Mouse (Mus musculus): ENCODE data around the gene Sox14.

The Sox14 gene

GRCm38 (mm10) chr9:99875618-99876372, at the start of gene Sox14:
Sox14 (minus strand) TSS chr9:99876170.
- DNase-seq, result peak; percentile 9 to 32

DNA sequence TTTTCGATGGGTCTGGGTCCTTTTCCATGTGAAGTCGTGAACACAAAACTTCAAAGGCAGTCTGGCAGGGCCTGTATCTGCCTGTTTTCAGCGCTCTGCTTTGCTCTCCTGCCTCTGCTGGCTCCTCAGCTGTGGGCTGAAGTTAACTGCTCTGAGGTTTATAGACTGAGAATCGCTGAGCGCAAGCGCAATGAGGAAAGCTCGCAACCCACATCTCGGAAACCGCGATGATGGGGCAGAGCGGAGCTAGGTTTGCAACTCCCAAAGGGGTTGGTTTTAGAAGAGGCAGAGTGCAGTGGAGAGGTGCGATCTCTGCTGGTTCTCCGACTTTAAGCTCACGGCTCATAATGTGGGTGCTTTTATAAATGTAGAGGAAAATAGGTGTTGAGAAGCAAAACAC, 3.3 kb upstream of the Sox14 start:
- no peak for DNase-seq

DNA sequence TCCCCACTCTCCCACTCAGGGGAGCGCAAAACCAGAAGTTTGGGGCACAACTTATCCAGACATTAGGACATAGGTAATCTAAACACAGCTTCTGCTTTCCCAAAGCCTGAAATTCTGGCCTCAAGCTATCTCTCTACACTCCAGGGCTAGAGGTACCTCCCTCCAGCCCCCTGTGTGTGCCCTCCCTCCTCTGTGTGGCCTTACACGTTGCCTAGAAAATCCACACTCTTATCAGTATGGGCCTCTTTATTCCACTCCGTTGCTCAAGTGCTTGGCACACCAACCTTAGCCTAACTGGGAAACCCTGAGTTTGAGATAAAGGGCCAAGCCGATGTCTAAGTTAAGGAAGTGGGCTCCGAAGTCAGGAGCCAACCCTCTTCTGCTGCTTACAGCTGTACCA, 2.6 kb upstream of the Sox14 start:
- DNase-seq, result no peak

GRCm38 (mm10) chr9:99877056-99877546, 1.1 kb upstream of the Sox14 start:
- no peak for DNase-seq

DNA sequence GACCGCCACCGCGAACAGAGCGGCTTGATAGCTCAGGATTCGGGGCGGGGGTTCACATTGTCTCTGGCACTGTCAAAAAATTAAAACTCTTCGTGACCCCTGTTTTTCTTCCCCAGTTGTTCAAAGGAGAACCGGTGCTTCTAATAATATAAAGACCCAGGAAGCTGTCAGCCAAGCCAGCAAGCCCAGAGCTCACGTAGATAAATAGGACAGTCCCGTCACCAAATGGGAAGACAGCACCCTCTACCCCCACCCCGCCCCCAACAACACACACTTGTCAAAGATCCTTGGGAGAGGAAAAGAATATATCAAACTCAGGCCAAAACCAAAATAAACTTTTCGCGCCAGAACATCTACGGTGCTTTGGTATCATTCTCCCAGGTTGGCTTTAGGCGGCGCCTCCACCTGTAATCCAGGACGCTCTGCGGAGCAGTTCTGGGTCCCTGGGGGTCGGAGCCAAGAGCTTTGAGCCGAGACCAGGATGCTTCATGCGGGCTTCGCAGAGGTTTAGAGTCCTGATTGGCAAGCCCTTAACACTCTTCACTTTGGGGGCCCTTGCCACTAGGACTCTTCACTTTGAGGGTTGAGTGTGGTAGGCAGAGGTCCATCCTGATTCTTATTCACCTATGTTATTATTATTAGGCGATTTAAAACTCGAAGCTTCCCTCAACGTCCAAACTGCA, 544 bp upstream of the Sox14 start:
- DNase-seq, result no peak

DNA sequence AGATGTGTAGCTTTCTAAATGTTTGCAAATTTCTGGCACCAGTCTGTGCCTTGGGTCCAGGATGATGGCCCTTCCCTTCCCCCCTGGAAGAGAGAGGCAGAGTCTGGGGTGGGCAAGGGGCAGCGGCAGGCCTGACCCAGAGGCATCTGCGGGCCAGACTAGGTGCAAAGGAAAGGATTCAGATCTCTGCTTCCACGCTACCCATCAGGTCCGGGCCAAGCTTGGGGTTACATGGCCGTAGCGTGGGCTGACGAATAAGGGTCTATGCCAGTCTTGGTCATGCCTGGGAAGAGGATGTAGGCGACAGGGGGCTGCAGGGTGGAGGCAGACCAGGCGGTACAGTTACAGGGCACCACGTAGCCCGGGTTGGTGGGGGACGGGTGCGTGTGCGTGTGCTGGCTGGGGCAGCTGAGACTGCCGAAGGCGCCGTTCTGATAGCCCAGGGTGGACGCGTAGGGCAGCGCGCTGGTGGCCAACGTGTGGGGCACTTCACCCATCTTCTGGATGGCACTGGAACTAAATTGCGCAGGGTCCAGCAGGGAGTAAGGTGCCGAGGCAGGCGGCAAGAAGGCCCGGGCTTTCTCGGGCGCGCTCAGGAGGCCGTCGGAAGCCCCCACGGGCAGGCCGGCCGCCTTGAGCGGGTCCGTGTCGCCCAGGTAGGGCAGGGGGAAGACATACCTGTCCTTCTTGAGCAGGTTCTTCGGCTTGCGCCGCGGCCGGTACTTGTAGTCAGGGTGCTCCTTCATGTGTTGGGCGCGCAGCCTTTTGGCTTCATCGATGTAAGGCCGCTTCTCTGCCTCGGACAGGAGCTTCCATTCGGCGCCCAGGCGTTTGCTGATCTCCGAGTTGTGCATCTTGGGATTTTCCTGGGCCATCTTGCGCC, 994 bp downstream of the Sox14 start:
- no peak for DNase-seq

DNA sequence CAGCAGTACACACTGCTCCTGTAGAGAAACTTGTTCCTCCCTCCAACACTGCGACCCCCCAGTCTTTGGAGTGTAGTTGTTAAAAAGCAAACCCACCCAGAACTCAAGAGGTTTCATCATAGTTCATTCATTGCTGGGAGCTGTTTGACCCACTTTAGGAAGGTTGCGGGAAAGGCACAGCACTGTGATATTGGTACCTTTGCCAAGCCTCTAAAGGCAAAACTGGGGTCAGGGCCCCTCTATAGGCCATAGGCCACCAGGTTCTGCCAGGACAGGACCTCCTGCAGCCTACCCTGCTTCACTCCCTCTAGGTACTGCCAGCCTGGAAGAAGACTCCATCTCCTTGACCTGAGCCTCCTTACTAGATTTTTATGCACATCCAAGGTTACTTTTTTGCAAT, 2.2 kb downstream of the Sox14 start:
- DNase-seq, result no peak

DNA sequence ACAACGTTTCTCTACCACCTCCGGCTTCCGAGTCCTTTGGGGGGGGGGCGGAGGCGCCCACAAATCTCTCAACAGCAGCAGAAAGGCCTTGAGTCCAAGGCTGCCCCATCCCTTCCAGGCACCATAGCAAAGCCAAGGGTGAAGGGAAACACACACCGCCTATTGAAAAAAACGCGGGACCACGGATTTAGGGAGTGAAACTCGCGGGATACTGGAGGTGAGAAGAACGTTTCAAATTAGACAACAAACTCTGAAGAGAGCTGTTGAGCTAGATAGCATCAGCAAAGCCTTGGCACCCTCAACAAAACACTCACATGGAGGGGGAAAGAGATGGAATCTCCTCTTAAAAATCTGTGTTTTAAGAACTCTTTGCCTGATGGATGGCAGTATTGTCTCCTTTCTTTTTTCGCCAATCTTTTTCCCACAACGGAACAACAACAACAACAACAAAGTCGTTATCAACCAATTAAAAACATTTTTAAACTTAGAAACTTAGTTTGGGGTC, 2.8 kb downstream of the Sox14 start:
- DNase-seq, result no peak

DNA sequence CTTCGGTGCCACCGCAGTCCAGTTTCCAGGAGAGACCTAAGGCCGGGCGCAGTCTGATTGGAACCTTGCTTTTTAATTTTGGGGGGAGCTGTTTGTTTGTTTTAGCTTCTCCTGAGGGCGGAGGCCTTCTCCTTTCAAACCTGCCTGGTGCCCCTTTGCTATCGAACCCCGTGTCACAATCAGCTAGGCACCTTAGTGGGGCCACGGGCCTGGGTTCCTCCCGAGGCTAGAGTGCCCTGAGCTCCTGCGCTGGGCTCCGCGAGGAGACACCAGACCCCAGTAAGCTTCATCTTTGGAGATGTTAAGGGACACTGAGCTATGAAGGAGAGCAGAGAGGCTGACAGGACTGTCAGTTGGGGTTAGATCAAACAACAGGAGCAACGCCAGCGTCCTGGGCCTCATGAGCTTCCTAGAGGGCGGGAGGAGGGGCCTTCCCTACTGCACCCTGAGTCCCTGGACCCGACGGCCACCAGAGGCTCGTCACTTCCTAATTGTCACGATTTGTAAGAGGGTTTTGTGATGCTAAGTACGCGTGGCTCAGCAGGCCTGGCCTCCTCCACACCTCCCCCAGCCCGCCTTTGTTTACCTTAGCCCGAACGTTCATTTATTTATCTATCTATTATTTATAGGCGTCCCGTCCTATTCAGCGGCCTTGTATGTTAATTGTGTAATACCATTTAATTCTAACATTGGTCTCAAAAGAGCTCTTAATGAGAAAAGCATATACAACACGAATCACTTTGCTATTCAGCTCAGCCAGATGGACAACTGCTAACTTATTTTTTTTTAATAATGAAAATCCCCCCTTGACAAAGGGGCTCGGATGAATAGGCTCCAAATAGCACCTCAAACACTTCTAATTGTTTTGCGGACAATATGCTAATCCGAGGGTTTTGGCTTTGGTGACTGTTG, 3.5 kb downstream of the Sox14 start:
- DNase-seq, result no peak

DNA sequence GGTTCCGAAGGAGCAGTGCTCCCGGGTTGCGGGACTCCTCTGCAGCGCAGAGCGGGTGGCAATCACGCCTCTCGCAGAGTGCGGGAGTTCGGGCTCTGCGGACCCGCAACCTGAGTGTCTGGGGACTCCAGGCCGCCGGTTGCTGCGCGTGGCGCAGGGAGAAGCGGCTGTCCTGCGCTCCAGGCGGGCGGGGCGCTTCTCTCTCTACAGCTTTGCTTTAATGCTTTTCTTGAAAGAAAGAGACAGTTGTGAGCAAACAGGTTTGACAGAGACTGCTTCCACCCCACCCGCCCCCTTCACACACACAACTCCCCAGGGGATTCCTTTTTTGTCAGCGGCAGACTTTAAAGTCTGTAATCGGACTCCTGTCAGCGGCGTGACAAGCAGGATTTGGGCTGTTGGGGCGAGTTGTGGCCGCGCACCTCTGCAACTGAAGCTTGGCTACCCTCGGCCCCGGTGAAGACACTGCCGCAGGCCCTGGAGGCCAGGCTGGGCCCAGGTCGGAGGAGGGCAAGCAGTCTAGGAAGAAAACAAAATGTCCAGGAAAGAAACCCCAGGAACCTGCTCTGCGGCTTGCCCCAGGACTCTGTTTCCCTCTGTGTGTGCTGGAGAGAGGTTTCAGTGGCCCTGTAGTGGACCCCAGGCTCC, 4.3 kb downstream of the Sox14 start:
- DNase-seq, result no peak

DNA sequence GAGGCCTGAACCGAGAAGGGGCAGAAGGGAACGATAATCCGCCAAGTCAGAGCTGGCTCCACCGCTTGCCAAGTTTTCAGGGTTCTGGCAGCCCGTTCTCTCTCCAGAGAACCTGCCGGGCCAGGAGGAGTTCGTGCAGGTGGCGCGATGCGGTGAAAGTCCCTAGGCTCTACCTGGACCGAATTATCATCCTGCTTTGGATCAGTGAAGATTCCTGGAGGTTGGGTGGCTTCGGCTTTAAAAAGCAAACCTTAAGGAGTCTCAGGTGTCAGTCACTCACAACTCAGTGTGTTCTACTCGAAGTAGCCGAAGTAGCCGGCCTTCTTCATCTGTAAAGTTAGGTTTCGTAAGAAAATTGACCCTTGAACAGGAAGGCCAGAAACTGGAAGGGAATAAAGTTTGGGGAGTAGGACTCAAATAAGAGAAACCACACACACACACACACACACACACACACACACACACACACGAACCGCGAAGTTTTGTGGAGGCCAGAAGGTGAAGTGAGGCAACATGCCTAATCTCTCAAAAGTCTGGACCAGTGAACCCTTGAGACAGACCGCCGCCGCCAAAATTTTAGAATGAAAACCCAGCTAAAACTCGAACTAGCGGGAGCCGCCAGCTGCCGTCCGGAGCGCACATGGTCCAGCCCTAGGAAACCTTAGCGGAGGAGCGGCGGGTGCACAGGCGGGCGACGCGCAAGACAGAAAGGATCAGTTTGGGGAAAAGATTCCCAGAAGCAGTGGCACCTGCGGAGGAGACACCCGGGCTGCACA, 5.0 kb downstream of the Sox14 start:
- DNase-seq, result no peak

- DNase-seq, result no peak
These were observed 5.8 kb downstream of the Sox14 start for GRCm38 (mm10) chr9:99869936-99870779.

DNA sequence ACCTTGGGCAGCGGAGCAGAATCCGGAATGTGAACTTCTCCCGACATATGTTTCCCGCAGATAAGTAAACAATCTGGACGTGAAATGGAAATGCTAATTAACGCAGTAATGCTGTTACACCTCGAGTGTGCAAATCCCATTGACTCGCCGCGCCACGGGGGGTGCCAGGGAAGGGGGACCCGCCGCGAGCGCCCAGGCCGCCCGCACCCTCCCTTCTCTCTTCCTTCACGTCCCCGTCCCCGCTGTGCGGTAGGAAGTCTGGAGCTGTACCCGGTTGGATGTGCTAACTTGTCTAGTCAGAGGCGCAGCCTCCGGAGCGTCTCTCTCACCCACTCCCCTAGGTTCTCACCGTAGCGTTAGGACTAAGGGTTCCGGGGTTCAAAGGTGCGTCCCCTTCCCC, 6.7 kb downstream of the Sox14 start:
- DNase-seq, result no peak

DNA sequence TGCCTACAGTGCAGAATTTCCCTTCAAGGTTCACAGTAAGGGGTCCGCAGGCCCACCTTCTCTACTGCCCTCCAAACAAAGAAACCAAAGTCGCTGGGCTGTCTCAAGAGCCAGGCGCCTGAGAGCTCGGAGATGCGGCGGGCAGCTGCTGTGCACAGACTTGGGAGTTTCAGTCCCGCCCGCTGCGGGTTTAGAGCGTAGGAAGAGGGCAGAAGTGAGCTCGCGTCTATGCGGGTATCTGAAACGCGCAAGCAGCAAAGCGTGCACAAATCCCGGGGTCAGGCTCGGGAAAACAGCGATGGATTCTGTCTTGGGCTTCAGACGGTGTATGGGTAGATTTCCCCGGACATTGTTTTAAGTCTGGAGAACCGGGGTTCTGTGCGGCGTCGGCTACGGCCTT, 7.4 kb downstream of the Sox14 start:
- no peak for DNase-seq

DNA sequence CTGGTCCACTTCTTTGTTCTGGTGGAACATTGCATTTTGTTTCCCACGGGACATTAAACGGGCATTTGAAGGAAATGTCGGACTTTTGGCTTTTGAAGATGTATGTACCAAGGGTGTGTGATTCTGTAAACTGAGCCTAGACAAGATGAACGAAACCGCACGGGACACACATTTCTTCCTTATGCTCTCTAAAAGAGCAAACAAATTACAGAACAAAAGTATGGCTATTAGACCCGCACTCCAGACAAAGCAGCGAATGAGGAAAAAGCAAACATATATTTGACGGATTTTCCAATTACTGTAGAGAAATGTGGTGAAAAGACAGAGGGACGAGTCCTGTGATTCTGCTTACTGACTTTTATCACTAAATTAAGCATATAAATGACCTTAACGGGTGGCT, 7.9 kb downstream of the Sox14 start:
- no peak for DNase-seq

- DNase-seq, result no peak
These were observed 13.0 kb downstream of the Sox14 start for GRCm38 (mm10) chr9:99862936-99863335.

GRCm38 (mm10) chr9:99854486-99854885, 21.5 kb downstream of the Sox14 start:
- no peak for DNase-seq

GRCm38 (mm10) chr9:99853356-99853755, 22.6 kb downstream of the Sox14 start:
- no peak for DNase-seq

GRCm38 (mm10) chr9:99850354-99850753, 25.6 kb downstream of the Sox14 start:
- DNase-seq, result no peak

DNA sequence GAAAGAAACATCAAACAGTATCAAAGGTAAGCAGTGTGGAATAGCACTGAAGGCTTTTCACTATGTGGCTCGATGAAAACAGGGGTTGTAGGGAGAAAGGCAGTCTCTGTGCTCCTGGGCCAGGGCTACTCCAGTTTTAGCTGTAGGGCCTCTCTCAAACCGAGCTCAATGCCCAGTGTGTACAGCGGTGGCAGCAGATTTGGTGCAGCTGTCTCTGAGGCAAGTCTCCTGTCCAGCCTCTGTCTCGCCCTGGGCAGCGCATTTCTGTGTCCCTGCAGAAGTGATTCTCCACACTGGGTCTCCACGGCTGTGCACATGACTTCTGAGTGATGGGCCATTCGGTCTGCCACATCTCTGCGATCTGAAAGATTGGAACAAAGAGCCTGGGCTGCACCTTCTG, 27.6 kb downstream of the Sox14 start:
- no peak for DNase-seq

All from thymus, postnatal 36 days (tissue).